Mouse (Mus musculus) v-Abl transformed pro-B cells (cell line): ENCODE measurements at regions not wholly inside any gene's neighbourhood (a gene's known extent, or its start where the extent isn't known, plus 50 kb on each side); places are given as distances from the start of the nearest gene placed in this dataset.

Source experiments
- in situ Hi-C, 2 experiments: fragments of 400-800 bp; cut with MboI; formaldehyde crosslinking; loops; one replicate each; pipeline ENCODE4 v1.15.1; 2025; ENCODE audit not compliant: unreplicated experiment in 2 of 2

DNA sequence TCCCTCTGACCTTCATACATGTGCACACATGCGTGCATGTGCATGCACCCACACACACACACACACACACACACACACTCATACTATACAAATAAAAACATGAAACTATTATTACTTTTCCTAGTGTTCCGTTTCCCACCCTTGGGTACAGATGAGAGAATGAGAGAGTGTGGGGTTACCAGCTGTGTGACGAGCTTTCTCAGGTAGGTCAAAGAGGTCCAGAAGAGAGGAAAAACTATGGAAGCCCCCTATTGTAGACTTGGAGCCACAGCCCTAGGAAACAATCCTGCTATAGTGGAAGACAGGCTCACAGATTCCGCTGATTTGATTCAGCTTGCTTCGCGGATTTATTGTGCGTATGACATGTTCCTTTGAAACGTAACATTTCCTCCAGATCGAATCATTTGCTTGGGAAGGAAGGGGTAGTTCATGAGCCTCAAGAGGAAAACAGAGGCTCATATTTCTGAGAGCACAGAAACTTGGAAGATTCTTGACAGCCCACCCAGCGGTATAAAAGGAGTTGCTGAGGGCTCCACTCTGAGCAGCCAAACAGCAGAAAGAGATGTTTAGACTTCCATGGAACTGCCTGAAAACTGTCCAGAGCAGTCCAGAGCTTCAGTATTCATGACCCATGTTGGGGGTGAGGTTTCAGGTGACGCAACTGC lies 2486.9 kb upstream of the 5930422O12Rik start:
- in situ Hi-C loops = no loop called here

GRCm38 (mm10) chr8:30946154-30947065 lies 2482.1 kb upstream of the 5930422O12Rik start:
- in situ Hi-C loops = no loop called here

GRCm38 (mm10) chr8:30952818-30953217 lies 2475.7 kb upstream of the 5930422O12Rik start:
- in situ Hi-C loops = no loop called here

- in situ Hi-C loops = no loop called here
Measured at GRCm38 (mm10) chr8:30959436-30960180, 2468.9 kb upstream of the 5930422O12Rik start.

DNA sequence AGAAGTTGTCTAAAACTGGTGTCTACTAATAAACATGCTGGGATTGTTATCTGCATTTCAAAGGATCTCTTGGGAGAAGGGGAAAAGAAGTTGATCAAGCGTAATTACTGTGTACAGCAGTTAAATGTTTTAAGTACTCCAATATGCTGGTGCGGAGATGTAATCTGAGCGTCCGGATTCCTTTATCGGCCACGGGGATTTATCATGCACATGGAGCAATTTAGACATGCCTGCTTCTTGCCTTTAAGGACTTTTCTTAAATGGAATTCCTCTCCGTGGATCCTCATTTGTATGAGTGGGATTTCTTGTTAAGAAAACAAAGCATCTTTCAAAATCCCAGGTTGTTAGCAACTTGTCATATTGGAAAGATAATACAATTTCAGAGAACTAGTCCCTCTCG lies 2468.0 kb upstream of the 5930422O12Rik start:
- in situ Hi-C loops = no loop called here

- in situ Hi-C loops = no loop called here
Measured at GRCm38 (mm10) chr8:30962207-30962606, 2466.3 kb upstream of the 5930422O12Rik start.

DNA sequence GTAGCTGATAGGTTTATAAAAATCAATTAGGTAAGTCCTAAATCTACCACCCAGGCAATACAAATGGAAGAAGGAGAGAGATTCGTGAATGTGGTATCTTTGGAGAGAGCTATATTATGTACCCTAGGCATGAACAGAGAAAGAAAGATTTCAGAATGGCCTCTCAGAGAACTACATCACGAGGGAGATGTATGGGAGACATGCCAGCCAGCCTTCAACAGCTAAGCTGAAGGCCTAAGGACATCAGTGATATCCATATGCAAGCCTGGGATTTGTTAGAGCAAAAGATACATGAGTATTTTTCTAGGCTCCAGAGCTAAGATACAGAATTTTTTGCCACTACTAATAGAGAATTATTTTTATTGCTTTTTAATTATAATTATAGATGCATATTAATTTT lies 2445.7 kb upstream of the 5930422O12Rik start:
- in situ Hi-C loops = no loop called here

DNA sequence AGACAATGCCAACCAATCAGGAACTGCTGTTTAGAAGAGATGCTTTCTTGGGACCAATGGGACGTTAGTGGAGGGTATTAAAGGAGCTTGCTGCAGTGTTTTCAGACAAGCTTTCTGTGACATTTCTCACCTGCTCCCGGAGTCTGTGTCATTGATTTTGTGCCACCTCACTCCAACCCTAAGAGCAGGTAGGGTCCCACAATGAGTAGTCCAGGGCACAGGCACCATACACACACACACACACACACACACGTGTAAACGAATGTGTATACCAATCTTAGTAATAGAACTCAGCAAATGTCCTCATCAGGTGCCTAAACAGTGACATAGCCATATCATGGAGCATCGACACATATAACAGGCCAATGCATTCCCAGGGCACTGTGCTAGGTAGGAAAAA lies 2440.5 kb upstream of the 5930422O12Rik start:
- in situ Hi-C loops = no loop called here

- in situ Hi-C loops = no loop called here
Measured at GRCm38 (mm10) chr8:30998657-30999056, 2429.9 kb upstream of the 5930422O12Rik start.

GRCm38 (mm10) chr8:31000120-31000519 lies 2428.4 kb upstream of the 5930422O12Rik start:
- in situ Hi-C loops = no loop called here

GRCm38 (mm10) chr8:31001980-31002730 lies 2426.4 kb upstream of the 5930422O12Rik start:
- in situ Hi-C loops = no loop called here

DNA sequence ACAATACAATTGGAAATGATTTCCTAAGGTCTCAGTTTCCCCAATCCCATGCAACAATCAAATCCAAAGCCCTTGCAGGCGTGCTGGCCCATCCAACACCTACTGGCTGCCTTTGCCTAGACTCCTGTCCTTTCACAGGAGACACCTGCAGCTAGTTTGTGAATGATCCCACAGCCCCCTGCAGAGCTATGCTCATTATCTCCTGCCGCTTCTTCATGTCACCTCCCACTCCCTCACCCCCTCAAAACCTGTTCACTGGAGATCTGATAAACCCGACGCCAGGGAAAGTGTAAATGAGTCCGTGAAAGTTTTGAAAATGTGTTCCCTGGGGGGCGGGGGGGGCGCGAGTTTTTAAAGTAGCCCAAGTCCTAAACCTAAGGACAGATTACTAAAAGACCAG lies 2420.2 kb upstream of the 5930422O12Rik start:
- in situ Hi-C loops = no loop called here

GRCm38 (mm10) chr8:31012068-31012467 lies 2416.4 kb upstream of the 5930422O12Rik start:
- in situ Hi-C loops = no loop called here

DNA sequence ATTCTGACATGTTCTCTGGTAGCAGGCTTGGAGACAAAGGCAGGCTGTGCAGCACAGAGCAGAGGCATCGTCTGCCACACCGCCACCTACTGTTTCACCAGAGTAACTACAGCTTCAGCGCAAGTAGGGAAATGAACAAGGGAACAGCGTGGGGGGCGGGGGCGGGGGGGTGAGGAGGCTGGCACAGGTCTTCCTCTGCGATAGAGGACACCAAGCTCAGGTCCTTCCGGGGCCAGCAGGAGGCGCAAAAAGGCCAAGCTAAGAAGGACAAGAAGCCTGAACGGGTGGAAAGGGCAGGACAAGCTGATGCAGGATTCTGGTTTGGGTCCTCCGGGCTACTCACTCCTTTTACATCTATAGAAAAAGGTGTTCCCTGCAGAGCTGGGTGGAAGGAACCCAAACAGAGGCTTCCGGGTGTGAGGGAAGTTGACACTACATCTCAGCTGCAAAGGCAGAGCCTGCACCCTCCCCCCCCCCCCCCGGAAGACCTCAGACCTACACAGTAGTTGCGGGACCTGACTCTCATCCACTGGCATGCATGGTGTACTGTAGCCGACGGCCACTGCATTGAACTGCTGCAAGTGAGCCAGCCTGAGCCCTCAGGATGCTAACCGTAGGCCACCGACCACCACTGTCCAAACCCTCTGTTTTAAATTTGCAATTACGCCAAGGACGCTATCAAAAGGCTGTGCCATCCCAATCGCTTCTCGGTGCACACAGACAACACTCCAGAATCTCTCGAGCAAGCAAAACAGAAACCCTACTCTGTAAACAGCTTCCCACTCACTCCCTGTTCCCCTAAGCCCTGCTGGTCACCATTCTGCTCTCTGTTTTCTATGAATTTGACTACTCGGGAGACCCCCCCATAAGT lies 2396.6 kb upstream of the 5930422O12Rik start:
- in situ Hi-C loops = loop anchor here (10.0 kb wide), 2 partner anchors 187 to 197 kb away; no protein-coding TSS in a partner anchor

- in situ Hi-C loops = loop anchor here (10.0 kb wide), 2 partner anchors 188 to 198 kb away; no protein-coding TSS in a partner anchor
Measured at GRCm38 (mm10) chr8:31033281-31033680, 2395.2 kb upstream of the 5930422O12Rik start.

GRCm38 (mm10) chr8:31036892-31037291 lies 2391.6 kb upstream of the 5930422O12Rik start:
- in situ Hi-C loops = loop anchor here (10.0 kb wide), 2 partner anchors 192 to 202 kb away; no protein-coding TSS in a partner anchor
